Mouse (Mus musculus): ENCODE measurements around the gene Ralgapb. TPM values are rescaled to one million over a fixed set of nuclear protein-coding genes. Genes with fewer than 3 reads are reported as not detected.

Gene Ralgapb
- polyA plus RNA-seq, 1 experiment, result 8.4 TPM

GRCm38 (mm10) chr2:158498457-158498856 is 88.8 kb downstream of the Ralgapb start:
- peaks cover 48% of the 10 kb centered on the region for H3K36me3 ChIP-seq (ENCODE audit: control insufficient read depth, insufficient read depth)
- no peak overlapping the region for H3ac ChIP-seq (ENCODE audit: control insufficient read depth, insufficient read length, low read depth)
- H3K4me3 ChIP-seq (ENCODE audit: insufficient read depth, poor library complexity, severe bottlenecking), result no peak overlapping the region
- H3K79me3 ChIP-seq (ENCODE audit: low read depth), result no peaks in the 10 kb centered on the region
- no peaks in the 10 kb centered on the region for H3K27me3 ChIP-seq (ENCODE audit: control insufficient read depth, insufficient read depth, insufficient read length)
- TF ChIP-seq MAX (IDR thresholded peaks at IDR 0.05) (no peak), MYOG (IDR thresholded peaks at IDR 0.05; ENCODE audit: control insufficient read depth, extremely low read depth, insufficient read length) (no peak)
- no peaks in the 10 kb centered on the region for H3K79me2 ChIP-seq (ENCODE audit: control insufficient read depth, insufficient read depth)

DNA sequence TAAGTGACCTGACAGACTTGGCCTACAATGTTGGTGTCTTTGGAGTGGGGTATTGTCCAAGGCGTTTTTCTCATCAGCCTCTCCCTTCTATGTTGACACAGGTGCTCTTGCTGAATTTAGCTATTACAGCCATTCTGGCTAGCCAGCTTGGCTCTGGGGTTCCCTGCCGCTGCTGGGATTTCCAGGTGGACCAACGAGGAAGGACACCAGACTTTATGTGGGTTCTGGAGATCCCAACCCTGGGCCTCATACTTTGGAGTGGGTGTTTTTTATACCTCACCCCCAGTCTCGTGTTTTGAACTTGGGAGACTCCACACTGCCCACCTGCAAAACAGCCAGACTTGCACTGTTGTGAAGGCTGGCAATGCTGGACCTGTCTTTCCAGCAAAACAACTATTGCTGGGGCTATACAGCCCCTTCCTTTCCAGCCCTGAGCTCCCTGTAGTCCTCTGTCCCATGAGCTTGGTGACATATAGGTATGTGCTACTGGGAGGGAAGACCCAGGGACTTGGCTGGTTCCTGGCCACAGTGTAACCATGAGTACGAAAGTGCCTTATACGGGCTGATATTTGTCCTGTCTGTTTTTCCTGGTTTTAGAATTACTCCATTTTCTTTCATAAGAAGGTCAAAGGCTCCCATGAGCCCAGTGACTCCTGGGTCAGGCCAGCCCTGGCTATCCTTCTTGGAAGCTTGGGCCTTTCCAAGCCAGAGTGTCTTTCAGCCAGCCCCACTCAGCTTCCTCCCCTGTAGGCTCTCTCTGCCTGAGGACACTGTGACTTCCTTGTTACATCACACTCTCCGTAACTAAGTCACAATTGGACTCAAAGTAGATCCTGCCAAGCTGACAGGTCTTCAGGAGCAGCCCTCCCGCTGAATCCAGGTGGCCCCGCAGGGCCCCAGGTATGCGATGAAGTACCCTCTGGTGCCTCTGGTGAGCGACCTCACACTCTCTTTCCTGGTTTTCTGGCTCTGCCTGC is 92.5 kb downstream of the Ralgapb start, which contains the start of gene Adig:
Gene Adig (plus strand): TSS at position 777 of the 977 bp plus-strand sequence.
- no peak within 1 kb of the TSS for H3ac ChIP-seq (ENCODE audit: control insufficient read depth, insufficient read length, low read depth)
- peaks cover 15% of the 10 kb centered on the region for H3K36me3 ChIP-seq (ENCODE audit: control insufficient read depth, insufficient read depth)
- no peaks in the 10 kb centered on the region for H3K27me3 ChIP-seq (ENCODE audit: control insufficient read depth, insufficient read depth, insufficient read length)
- H3K4me3 ChIP-seq (ENCODE audit: insufficient read depth, poor library complexity, severe bottlenecking), result no peak within 1 kb of the TSS
- H3K79me3 ChIP-seq (ENCODE audit: low read depth), result no peaks in the 10 kb centered on the region
- TF ChIP-seq MYOD1 (IDR thresholded peaks at IDR 0.05; ENCODE audit: control insufficient read depth, insufficient read length, low read depth) (no peak), CEBPB (IDR thresholded peaks at IDR 0.05; ENCODE audit: low read depth) (no peak), USF1 (IDR thresholded peaks at IDR 0.05; ENCODE audit: low read depth) (no peak), MAX (IDR thresholded peaks at IDR 0.05) (no peak), FOSL1 (IDR thresholded peaks at IDR 0.05; ENCODE audit: insufficient read depth, low read length, poor library complexity, severe bottlenecking) (no peak), MYOG (IDR thresholded peaks at IDR 0.05; ENCODE audit: control insufficient read depth, extremely low read depth, insufficient read length) (no peak), CTCF (IDR thresholded peaks at IDR 0.05; ENCODE audit: control insufficient read depth, insufficient read depth, insufficient read length) (no peak)
- no peaks in the 10 kb centered on the region for H3K79me2 ChIP-seq (ENCODE audit: control insufficient read depth, insufficient read depth)

DNA sequence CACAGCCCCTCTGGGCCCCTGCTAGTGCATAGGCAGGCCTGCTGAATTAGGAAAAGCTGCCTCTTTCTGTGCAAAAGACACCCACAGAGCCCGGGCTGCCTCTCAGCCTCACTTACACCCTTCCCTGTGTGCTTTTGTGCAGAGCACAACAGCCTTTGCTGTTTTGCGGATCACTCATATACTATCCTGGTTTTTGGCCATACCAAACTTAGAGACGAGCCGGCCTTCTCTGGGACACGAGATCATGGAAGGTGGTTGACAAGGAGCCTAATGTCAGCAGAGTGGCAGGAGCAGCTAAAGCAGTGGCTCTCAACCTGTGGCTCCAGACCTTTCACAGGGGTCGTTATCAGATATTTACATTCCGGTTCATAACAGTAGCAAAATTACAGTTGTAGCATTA is 93.6 kb downstream of the Ralgapb start:
- TF ChIP-seq USF1 (IDR thresholded peaks at IDR 0.05; ENCODE audit: low read depth), result no peak
- no peak for TF ChIP-seq MAX (IDR thresholded peaks at IDR 0.05)
- TF ChIP-seq MYOD1 (IDR thresholded peaks at IDR 0.05; ENCODE audit: control insufficient read depth, insufficient read length, low read depth), result no peak
- no peak for TF ChIP-seq CTCF (IDR thresholded peaks at IDR 0.05; ENCODE audit: control insufficient read depth, insufficient read depth, insufficient read length)
- TF ChIP-seq MYOG (IDR thresholded peaks at IDR 0.05; ENCODE audit: control insufficient read depth, extremely low read depth, insufficient read length), result no peak
- TF ChIP-seq FOSL1 (IDR thresholded peaks at IDR 0.05; ENCODE audit: insufficient read depth, low read length, poor library complexity, severe bottlenecking), result no peak
- no peak for TF ChIP-seq CEBPB (IDR thresholded peaks at IDR 0.05; ENCODE audit: low read depth)
- H3K79me3 ChIP-seq (ENCODE audit: low read depth), result no peaks in the 10 kb centered on the region
- H3ac ChIP-seq (ENCODE audit: control insufficient read depth, insufficient read length, low read depth), result no peak overlapping the region
- H3K27me3 ChIP-seq (ENCODE audit: control insufficient read depth, insufficient read depth, insufficient read length), result no peaks in the 10 kb centered on the region
- H3K36me3 ChIP-seq (ENCODE audit: control insufficient read depth, insufficient read depth), result peaks cover 8% of the 10 kb centered on the region
- H3K4me3 ChIP-seq (ENCODE audit: insufficient read depth, poor library complexity, severe bottlenecking), result no peak overlapping the region
- H3K79me2 ChIP-seq (ENCODE audit: control insufficient read depth, insufficient read depth), result no peaks in the 10 kb centered on the region

GRCm38 (mm10) chr2:158503671-158504070 is 94.0 kb downstream of the Ralgapb start:
- no peak for TF ChIP-seq MYOG (IDR thresholded peaks at IDR 0.05; ENCODE audit: control insufficient read depth, extremely low read depth, insufficient read length)
- TF ChIP-seq MAX (IDR thresholded peaks at IDR 0.05), result no peak
- TF ChIP-seq FOSL1 (IDR thresholded peaks at IDR 0.05; ENCODE audit: insufficient read depth, low read length, poor library complexity, severe bottlenecking), result no peak
- no peak for TF ChIP-seq USF1 (IDR thresholded peaks at IDR 0.05; ENCODE audit: low read depth)
- no peak for TF ChIP-seq CTCF (IDR thresholded peaks at IDR 0.05; ENCODE audit: control insufficient read depth, insufficient read depth, insufficient read length)
- no peak for TF ChIP-seq CEBPB (IDR thresholded peaks at IDR 0.05; ENCODE audit: low read depth)
- no peak for TF ChIP-seq MYOD1 (IDR thresholded peaks at IDR 0.05; ENCODE audit: control insufficient read depth, insufficient read length, low read depth)
- Histone ChIP-seq H3K4me3 (ENCODE audit: insufficient read depth, poor library complexity, severe bottlenecking) (no peak overlapping the region), H3K36me3 (ENCODE audit: control insufficient read depth, insufficient read depth) (peaks cover 8% of the 10 kb centered on the region), H3K79me3 (ENCODE audit: low read depth) (no peaks in the 10 kb centered on the region), H3K79me2 (ENCODE audit: control insufficient read depth, insufficient read depth) (no peaks in the 10 kb centered on the region), H3ac (ENCODE audit: control insufficient read depth, insufficient read length, low read depth) (no peak overlapping the region), H3K27me3 (ENCODE audit: control insufficient read depth, insufficient read depth, insufficient read length) (no peaks in the 10 kb centered on the region)

DNA sequence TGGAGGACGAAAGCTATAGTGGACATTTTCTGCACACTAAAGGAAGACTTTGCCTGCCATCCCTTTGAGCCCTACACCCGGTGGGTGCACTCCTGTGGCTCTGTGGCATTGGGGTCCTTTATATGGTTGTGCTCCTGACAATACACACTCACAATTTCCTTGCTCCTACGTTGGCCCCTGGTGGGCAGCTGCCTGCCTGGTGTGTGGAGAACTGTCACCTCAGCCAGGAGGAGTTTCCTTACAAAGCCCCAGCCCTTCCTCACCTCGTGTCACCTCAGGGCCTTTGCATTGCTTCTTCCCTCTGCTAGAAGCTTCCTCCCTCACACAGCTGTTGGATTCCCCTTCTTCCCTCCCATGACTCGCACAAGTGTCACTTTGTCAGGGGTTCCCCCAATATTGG is 96.8 kb downstream of the Ralgapb start:
- Histone ChIP-seq H3ac (ENCODE audit: control insufficient read depth, insufficient read length, low read depth) (no peak overlapping the region), H3K27me3 (ENCODE audit: control insufficient read depth, insufficient read depth, insufficient read length) (no peaks in the 10 kb centered on the region), H3K4me3 (ENCODE audit: insufficient read depth, poor library complexity, severe bottlenecking) (no peak overlapping the region), H3K36me3 (ENCODE audit: control insufficient read depth, insufficient read depth) (no peaks in the 10 kb centered on the region), H3K79me2 (ENCODE audit: control insufficient read depth, insufficient read depth) (no peaks in the 10 kb centered on the region), H3K79me3 (ENCODE audit: low read depth) (no peaks in the 10 kb centered on the region)
- TF ChIP-seq CEBPB (IDR thresholded peaks at IDR 0.05; ENCODE audit: low read depth), result no peak
- TF ChIP-seq MAX (IDR thresholded peaks at IDR 0.05), result no peak
- TF ChIP-seq MYOG (IDR thresholded peaks at IDR 0.05; ENCODE audit: control insufficient read depth, extremely low read depth, insufficient read length), result no peak
- TF ChIP-seq CTCF (IDR thresholded peaks at IDR 0.05; ENCODE audit: control insufficient read depth, insufficient read depth, insufficient read length), result no peak
- no peak for TF ChIP-seq MYOD1 (IDR thresholded peaks at IDR 0.05; ENCODE audit: control insufficient read depth, insufficient read length, low read depth)
- no peak for TF ChIP-seq USF1 (IDR thresholded peaks at IDR 0.05; ENCODE audit: low read depth)
- no peak for TF ChIP-seq FOSL1 (IDR thresholded peaks at IDR 0.05; ENCODE audit: insufficient read depth, low read length, poor library complexity, severe bottlenecking)
